Mouse (Mus musculus): Measurements from ENCODE around the gene Ywhab. TPM values are rescaled to one million over a fixed set of nuclear protein-coding genes. Genes with fewer than 3 reads are reported as not detected.
A peak's percentile ranks its signal among the peaks of the same experiment; 100 is the strongest.

Gene Ywhab
- polyA plus RNA-seq, 1 experiment from 2014 or later, result 327 TPM

DNA sequence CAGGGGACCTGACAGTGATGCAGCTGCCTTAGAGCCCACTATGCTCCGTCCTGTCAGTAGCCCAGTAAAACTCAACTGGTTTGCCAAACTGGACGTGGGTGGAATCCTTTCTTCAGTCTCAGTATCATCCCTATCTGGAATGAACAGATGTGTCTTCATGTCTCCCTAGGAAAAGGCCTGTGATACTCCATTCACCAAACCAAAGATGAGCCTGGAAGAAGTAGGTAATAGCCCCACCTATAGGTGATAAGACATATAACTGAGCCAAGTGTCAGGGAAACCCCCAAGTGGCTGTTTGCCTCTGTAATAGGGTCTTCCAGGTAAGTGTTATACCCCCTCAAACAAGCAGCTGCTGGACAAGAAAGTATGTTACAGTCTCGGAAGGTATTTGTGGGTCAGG lies 24.1 kb downstream of the Ywhab start:
- no peak for DNase-seq (ENCODE audit: low spot score)
- Histone ChIP-seq H3K27ac (no peak overlapping the region), H3K36me3 (peaks cover 64% of the 10 kb centered on the region), H3K9me3 (replicated peaks) (no peaks in the 10 kb centered on the region), H3K4me3 (no peak overlapping the region), H3K27me3 (ENCODE audit: low read depth, poor library complexity, severe bottlenecking) (no peaks in the 10 kb centered on the region), H3K4me1 (no peaks in the 10 kb centered on the region)
- 90% methylated on average over 3 of the region's 3 CpGs for WGBS

DNA sequence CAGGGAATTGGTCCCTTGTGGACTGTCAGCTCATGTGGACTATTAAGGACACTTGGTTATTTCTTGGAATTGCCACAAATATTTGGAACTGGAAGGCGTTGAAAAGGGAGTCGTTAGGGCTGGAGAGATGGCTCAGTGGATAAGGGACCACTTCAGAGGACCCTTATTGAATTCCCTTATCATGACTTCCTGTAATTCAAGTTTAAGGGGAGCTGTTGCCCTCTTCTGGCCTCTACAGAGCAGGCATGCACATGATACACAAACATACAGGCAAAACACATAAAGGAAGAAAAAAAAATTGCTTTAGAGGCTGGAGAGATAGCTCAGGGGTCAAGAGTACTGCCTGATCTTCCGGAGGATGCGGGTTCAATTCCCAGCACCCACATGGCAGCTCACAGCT lies 25.2 kb downstream of the Ywhab start:
- peaks cover 54% of the 10 kb centered on the region for H3K36me3 ChIP-seq
- H3K9me3 ChIP-seq (replicated peaks), result no peaks in the 10 kb centered on the region
- no peaks in the 10 kb centered on the region for H3K27me3 ChIP-seq (ENCODE audit: low read depth, poor library complexity, severe bottlenecking)
- no peaks in the 10 kb centered on the region for H3K4me1 ChIP-seq
- H3K4me3 ChIP-seq, result no peak overlapping the region
- WGBS, result 93% methylated on average over 4 of the region's 4 CpGs
- no peak overlapping the region for H3K27ac ChIP-seq
- DNase-seq (ENCODE audit: low spot score), result no peak

DNA sequence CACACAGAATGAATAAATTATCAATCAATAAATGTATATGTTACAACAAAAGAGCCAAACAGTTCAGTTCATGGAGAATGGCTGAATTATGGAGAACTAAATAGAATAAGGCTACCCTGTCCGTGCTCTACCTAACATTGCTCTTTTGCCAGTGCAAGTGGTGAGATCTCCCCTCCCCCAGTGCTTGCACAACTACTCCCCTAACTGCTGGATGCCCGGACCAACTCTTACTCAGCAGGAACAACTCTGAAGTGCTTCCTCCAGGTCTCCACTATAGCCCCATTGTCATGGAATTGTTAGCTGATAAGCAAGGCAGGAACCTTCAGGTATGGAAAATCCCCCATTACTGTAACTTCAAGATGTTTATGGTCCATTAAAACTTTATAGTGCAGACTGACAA lies 27.3 kb downstream of the Ywhab start:
- Histone ChIP-seq H3K9me3 (replicated peaks) (no peaks in the 10 kb centered on the region), H3K27ac (no peak overlapping the region), H3K36me3 (peaks cover 32% of the 10 kb centered on the region), H3K27me3 (ENCODE audit: low read depth, poor library complexity, severe bottlenecking) (no peaks in the 10 kb centered on the region), H3K4me3 (no peak overlapping the region), H3K4me1 (no peaks in the 10 kb centered on the region)
- no peak for DNase-seq (ENCODE audit: low spot score)
- 61% methylated on average over 2 of the region's 2 CpGs for WGBS

DNA sequence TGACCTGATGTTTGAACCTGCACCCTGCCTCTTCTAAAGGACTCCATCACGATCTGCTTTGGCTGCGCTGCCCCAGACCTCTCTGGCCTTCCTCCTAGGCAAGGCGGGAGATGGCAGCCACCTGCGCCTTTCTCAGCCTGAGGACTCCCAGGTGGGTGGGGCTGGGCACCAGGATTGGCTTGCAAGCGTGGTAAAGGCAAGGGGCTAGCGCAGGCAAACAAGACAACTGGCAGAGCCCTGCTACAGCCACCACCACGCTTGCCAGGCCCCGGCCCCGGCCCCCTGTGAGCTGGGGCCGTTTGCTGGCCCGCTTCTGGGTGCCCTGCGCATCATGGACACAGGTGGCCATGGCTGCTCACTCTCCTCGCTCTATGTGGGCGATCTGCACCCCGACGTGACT lies 30.4 kb downstream of the Ywhab start, which contains the start of gene Pabpc1l:
Gene Pabpc1l (plus strand): TSS at position 301 of the 400 bp plus-strand sequence.
- no peaks in the 10 kb centered on the region for H3K27me3 ChIP-seq (ENCODE audit: low read depth, poor library complexity, severe bottlenecking)
- no peaks in the 10 kb centered on the region for H3K4me1 ChIP-seq
- no peak for DNase-seq (ENCODE audit: low spot score)
- no peak within 1 kb of the TSS for H3K4me3 ChIP-seq
- whole genome bisulfite sequencing, result 83% methylated on average over 16 of the region's 16 CpGs
- H3K9me3 ChIP-seq (replicated peaks), result no peaks in the 10 kb centered on the region
- H3K36me3 ChIP-seq, result 0 out of 2 replicates have a peak, but pooled peaks cover 2% of the 10 kb centered on the region
- no peak within 1 kb of the TSS for H3K27ac ChIP-seq

DNA sequence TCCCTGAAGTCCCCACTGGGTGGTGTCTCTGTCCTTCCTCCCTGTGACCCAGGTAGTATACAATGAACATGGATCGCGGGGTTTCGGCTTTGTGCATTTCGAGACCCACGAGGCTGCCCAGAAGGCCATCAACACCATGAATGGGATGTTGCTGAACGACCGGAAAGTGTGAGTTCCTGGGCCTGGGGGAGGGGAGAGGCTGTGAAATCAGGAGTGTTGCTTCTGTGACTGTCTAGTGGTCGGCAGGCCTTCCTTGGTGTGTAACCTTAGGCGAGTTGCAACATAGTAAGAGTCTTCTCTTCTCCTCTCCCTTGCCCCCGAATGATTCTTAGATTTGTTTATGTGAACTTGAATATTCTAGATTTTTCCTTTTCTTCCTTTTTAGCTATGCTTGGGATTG lies 36.4 kb downstream of the Ywhab start:
- Histone ChIP-seq H3K9me3 (replicated peaks) (no peaks in the 10 kb centered on the region), H3K27ac (no peak overlapping the region), H3K36me3 (no peaks in the 10 kb centered on the region), H3K27me3 (ENCODE audit: low read depth, poor library complexity, severe bottlenecking) (no peaks in the 10 kb centered on the region), H3K4me3 (no peak overlapping the region), H3K4me1 (no peaks in the 10 kb centered on the region)
- DNase-seq (ENCODE audit: low spot score), result no peak
- 81% methylated on average over 10 of the region's 10 CpGs for WGBS

DNA sequence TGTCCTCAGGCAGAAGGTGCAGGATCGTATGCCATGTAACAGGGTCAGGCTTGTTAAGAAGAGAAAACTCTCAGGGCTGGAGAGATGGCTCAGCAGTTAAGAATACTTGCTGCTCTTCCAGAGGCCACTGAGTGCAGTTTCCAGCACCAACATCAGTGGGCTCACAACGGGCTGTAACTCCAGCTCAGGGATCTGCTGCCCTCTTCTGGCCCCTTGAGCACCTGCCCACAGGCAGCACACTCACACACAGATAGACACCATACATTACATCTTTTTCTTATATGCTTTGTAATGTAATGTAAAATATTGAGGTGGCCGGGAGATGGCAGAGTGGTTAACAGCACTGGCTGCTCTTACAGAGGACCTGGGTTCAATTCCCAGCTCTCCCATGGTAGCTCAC lies 38.2 kb downstream of the Ywhab start:
- H3K4me3 ChIP-seq, result no peak overlapping the region
- H3K36me3 ChIP-seq, result no peaks in the 10 kb centered on the region
- WGBS, result 86% methylated on average over 3 of the region's 3 CpGs
- no peak for DNase-seq (ENCODE audit: low spot score)
- H3K4me1 ChIP-seq, result peaks cover 5% of the 10 kb centered on the region
- no peaks in the 10 kb centered on the region for H3K9me3 ChIP-seq (replicated peaks)
- no peaks in the 10 kb centered on the region for H3K27me3 ChIP-seq (ENCODE audit: low read depth, poor library complexity, severe bottlenecking)
- no peak overlapping the region for H3K27ac ChIP-seq

- peaks cover 5% of the 10 kb centered on the region for H3K4me1 ChIP-seq
- H3K27me3 ChIP-seq (ENCODE audit: low read depth, poor library complexity, severe bottlenecking), result no peaks in the 10 kb centered on the region
- 60% methylated on average over 10 of the region's 10 CpGs for WGBS
- no peak overlapping the region for H3K4me3 ChIP-seq
- peak; percentile 34 for DNase-seq (ENCODE audit: low spot score)
- H3K9me3 ChIP-seq (replicated peaks), result no peaks in the 10 kb centered on the region
- no peak overlapping the region for H3K27ac ChIP-seq
- no peaks in the 10 kb centered on the region for H3K36me3 ChIP-seq
Measured at GRCm38 (mm10) chr2:164036520-164037019, 41.8 kb downstream of the Ywhab start.

DNA sequence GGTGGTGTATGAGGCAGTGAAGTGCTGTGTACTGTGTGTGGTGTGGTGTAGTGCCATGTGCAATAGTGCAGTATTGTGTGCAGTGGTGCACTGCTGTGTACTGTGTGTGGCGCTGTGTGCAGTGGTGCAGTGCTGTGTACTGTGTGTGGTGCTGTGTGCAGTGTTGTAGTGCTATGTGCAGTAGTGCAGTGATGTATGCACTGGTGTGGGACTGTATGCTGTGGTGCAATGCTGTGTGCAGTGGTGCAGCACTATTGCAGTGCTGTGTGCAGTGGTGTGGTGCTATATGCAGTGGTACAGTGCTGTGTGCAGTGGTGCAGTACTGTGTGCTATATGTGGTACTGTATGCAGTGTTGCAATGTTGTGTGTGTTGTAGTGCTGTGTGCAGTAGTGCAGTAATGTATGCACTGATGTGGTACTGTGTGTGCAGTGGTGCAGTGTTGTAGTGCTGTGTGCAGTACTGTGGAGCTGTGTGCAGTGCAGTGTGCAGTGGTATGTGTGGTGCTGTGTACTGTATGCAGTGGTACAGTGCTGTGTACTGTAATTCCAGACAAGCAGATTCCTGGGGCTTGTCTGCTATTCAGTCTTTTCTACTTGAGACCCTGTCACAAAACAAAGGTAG lies 43.8 kb downstream of the Ywhab start:
- no peaks in the 10 kb centered on the region for H3K36me3 ChIP-seq
- no peak overlapping the region for H3K4me3 ChIP-seq
- WGBS, result 96% methylated on average over 1 of the region's 1 CpGs
- H3K27me3 ChIP-seq (ENCODE audit: low read depth, poor library complexity, severe bottlenecking), result no peaks in the 10 kb centered on the region
- DNase-seq (ENCODE audit: low spot score), result no peak
- H3K4me1 ChIP-seq, result peaks cover 5% of the 10 kb centered on the region
- H3K9me3 ChIP-seq (replicated peaks), result no peaks in the 10 kb centered on the region
- no peak overlapping the region for H3K27ac ChIP-seq

- Histone ChIP-seq H3K4me3 (no peak overlapping the region), H3K4me1 (peaks cover 5% of the 10 kb centered on the region), H3K36me3 (no peaks in the 10 kb centered on the region), H3K9me3 (replicated peaks) (no peaks in the 10 kb centered on the region), H3K27ac (no peak overlapping the region), H3K27me3 (ENCODE audit: low read depth, poor library complexity, severe bottlenecking) (no peaks in the 10 kb centered on the region)
- DNase-seq (ENCODE audit: low spot score), result no peak
- WGBS, result 89% methylated on average over 6 of the region's 6 CpGs
Measured at GRCm38 (mm10) chr2:164040949-164041348, 46.2 kb downstream of the Ywhab start.

GRCm38 (mm10) chr2:164041523-164041922 lies 46.8 kb downstream of the Ywhab start:
- Histone ChIP-seq H3K4me1 (peaks cover 4% of the 10 kb centered on the region), H3K9me3 (replicated peaks) (no peaks in the 10 kb centered on the region), H3K27me3 (ENCODE audit: low read depth, poor library complexity, severe bottlenecking) (no peaks in the 10 kb centered on the region), H3K27ac (no peak overlapping the region), H3K36me3 (no peaks in the 10 kb centered on the region), H3K4me3 (no peak overlapping the region)
- 93% methylated on average over 2 of the region's 2 CpGs for WGBS
- DNase-seq (ENCODE audit: low spot score), result no peak

DNA sequence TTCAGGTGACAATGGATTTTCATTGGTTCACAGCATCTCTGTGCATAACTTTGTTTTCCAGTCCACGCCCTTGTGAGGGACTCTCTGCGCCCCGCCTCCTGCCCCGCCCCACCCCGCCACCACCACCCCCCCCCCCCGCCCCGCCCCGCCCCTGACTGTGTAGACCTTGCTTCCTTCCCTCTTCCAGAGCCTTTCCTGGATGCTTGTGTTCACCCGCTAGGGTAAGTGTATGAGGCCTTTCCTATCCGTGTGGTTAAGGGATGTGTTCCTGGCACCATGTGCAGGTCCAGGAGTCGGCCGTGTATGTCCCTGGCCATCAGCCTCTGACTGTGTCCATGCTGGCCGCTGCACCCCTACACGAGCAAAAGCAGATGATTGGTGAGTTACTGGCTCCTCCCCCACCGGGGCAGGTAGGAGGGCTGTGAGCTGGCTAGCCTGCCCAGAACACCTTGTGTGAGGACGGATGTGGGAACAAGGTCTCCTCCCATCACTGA lies 52.5 kb downstream of the Ywhab start:
- Histone ChIP-seq H3K36me3 (peaks cover 23% of the 10 kb centered on the region), H3K9me3 (replicated peaks) (no peaks in the 10 kb centered on the region), H3K27ac (peak overlapping the region; percentile 64; the same call in 1 of the 2 replicates), H3K27me3 (ENCODE audit: low read depth, poor library complexity, severe bottlenecking) (no peaks in the 10 kb centered on the region), H3K4me3 (peak overlapping the region; percentile 47), H3K4me1 (peaks cover 5% of the 10 kb centered on the region)
- peak; percentile 61 for DNase-seq (ENCODE audit: low spot score)
- WGBS, result 3% methylated on average over 16 of the region's 16 CpGs

GRCm38 (mm10) chr2:164053767-164054166 lies 59.0 kb downstream of the Ywhab start:
- H3K27ac ChIP-seq, result no peak overlapping the region
- no peaks in the 10 kb centered on the region for H3K27me3 ChIP-seq (ENCODE audit: low read depth, poor library complexity, severe bottlenecking)
- no peaks in the 10 kb centered on the region for H3K4me1 ChIP-seq
- 95% methylated on average over 8 of the region's 8 CpGs for WGBS
- H3K9me3 ChIP-seq (replicated peaks), result no peaks in the 10 kb centered on the region
- H3K4me3 ChIP-seq, result no peak overlapping the region
- peaks cover 86% of the 10 kb centered on the region for H3K36me3 ChIP-seq
- DNase-seq (ENCODE audit: low spot score), result no peak

DNA sequence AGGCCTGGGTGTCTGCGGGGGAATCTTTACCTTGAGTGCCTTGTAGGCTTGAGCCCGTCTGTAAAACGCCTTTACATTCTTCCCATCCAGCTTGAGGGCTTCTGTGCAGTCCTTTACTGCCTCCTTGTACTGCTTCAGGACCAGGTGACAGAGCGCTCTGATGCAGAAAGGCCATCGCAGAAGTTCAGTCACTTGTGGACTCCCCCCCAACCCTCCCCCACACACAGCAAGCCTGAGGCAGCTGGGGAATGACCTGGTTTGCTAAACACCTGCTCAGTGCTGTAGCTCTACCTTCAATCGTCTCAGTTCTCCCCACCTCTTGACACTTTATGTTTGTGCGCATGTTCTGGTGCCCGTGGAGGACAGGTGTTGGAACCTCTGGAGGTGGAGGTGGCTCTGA lies 59.9 kb downstream of the Ywhab start:
- Histone ChIP-seq H3K27ac (no peak overlapping the region), H3K9me3 (replicated peaks) (no peaks in the 10 kb centered on the region), H3K4me3 (no peak overlapping the region), H3K36me3 (peaks cover 94% of the 10 kb centered on the region), H3K4me1 (no peaks in the 10 kb centered on the region), H3K27me3 (ENCODE audit: low read depth, poor library complexity, severe bottlenecking) (no peaks in the 10 kb centered on the region)
- DNase-seq (ENCODE audit: low spot score), result no peak
- WGBS, result 96% methylated on average over 8 of the region's 8 CpGs

Measured in limb, embryonic 10.5 days (tissue).